Mouse (Mus musculus): Measurements from ENCODE around the gene Rprd2.
"Not testable (repeated sequence)": the region's sequence is repeated elsewhere in the genome, so short reads cannot be mapped to it uniquely, and the experiment has no call there.

Rprd2 gene

DNA sequence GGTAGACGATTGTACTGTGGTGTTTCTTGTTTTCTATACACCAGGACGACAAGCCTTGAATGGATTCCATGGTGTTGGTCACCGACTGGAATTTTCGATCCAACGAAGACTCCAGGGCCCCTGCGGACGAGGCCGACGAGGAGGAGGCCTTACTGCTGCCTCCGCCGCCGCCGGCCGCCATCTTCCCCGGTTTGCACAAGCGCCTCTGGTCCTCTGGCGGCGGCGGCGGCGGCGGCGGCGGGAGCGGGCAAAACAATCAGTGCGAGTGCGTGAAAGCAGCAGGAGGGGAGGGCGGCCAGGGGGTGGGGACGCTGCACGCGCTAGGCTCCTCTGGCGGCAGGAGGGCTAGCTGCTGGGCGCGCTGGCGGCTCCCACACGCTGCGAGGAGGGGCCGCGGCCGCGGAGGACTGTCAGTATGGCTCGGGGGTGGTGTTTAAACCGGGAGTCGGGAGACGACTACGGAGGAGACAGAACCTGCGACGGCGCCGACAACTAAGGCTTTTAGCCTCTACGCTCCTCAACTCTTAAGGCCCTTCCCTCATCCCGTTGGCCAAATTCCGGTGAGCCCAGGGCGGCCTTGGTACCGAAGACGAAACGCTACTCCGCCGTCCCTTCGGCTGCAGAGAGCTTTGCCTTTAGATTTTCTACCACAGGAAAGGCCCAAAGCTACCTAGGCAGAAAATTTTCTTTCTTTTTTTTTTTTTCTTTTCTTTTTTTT is at the start of gene Rprd2:
Gene Rprd2 (minus strand): TSS at position 293 of the 718 bp plus-strand sequence.
- peak; percentile 88 for DNase-seq (ENCODE audit: low read depth)

DNA sequence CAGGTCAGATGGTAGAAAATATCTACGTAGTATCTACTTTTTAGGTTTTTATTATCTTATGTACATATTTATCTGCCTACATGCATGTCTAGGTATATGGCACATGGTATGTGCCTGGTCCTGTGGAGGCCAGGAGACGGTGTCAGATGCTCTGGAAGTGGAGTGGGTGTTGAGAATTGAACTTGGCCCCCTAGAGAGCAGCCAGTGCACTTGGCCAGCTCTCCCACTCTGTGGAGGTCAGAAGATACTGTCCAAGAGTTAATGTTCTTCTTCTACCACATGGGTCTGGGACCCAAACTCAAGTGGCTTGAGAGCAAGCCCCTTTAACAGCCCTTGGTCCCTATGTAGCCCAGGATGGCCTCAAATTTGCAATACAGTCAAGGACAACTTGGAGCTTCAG is 48.7 kb upstream of the Rprd2 start:
- no peak for DNase-seq (ENCODE audit: low read depth)

DNA sequence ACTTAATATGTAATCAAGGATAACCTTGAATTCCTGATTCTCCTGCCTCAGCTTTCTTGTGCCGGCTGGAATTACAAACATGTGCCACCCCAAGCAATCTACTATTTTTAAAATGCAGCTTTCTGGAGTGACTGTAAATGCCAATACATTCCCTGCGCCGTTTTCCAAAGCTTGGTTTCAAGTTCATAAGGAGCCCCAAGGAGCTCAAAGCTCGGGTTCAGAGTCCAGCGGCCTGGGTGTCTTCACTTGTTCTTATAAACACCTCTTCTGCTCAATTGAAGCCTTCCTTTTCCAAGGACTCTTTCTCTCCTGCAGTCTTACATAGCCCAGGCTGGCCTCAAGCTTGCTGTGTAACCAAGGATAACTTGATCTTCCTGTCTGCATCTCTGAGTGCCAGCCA is 47.4 kb upstream of the Rprd2 start:
- DNase-seq (ENCODE audit: low read depth) = no peak

DNA sequence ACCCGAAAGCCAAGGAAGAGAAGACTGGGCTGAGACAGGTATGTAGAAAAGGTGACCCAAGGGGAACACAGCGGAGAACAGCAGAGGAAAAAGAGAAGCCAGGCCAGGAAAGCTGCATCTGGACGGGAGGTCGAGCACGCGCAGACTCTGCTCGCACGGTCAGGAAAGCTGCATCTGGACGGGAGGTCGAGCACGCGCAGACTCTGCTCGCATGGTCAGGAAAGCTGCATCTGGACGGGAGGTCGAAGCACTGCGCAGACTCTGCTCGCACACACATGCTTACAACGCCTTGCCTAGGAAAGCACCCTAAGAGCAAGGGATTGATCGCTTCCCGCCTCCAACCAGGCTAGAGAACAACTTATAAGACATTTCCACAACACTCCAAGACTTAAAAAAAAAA is 46.9 kb upstream of the Rprd2 start:
- no peak for DNase-seq (ENCODE audit: low read depth)

DNA sequence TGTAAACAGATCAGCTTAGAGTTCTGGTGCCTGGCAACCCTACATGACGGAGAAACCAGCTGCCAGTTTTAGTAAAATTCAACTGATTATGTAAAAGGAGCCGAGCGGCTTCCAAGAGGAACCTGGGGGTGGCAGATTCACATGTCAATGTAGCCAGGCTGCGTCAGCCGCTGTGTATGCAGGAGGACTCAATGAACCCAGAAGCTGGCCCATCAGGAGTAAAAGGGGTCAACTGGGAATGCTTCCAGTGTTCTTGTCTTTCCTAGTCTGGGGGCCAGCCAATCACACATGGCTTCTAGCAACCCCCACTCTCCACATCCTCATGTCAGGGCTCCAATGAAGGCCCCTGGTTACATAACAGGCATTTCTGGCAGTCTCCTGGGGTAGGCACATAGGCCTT is 46.4 kb upstream of the Rprd2 start:
- no peak for DNase-seq (ENCODE audit: low read depth)

DNA sequence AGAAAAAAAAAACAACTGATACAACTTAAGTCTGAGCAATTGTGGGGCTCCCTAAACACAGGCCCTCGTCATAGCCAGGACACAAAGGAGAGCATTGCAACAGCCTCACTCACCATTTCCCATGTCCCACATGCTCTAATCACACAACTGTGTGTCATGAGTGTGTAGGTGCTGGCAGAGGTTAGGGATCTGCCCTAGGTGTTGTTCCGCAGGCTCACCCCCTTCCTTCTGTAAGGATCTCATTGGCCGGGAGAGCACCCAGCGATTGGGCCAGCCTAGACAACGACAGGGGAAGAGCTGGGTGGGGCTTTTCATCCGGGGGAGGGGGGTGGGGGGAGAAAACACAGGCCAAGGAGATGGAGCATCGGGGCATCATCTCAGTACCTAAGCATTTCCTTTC is 44.9 kb upstream of the Rprd2 start:
- no peak for DNase-seq (ENCODE audit: low read depth)

DNA sequence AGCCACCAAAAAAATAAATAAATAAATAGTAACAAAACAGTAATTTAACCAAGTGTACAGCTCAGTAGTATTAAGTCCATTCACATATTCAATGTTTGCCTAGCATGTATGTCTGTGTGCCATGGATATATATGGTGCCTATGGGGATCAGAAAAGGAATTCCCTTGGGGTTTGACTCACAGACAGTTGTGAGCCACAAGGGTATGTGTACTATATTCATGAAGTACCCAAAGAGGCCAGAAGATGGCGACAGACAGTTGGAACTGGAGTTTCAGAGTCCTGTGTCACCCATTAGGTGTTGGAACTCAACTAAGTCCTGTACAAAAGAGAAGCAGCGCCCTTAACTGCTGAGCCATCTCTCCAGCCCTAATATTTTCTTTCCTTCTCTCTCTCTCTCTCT is 43.1 kb upstream of the Rprd2 start:
- peak; percentile 92 for DNase-seq (ENCODE audit: low read depth)

DNA sequence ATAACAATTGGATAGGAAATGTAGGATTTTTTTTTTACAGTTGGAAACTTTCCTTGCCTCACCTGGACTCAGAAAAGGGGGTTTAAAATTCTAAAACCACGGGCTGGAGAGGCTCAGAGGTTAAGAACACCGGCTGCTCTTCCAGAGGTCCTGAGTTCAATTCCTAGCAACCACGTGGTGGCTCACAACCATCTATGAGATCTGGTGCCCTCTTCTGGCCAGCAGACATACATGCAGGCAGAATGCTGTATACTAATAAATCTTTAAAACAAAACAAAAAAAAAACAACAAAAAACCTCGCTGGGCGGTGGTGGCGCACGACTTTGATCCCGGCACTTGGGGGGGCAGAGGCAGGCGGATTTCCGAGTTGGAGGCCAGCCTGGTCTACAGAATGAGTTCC is 42.6 kb upstream of the Rprd2 start:
- DNase-seq (ENCODE audit: low read depth) = peak; percentile 67

DNA sequence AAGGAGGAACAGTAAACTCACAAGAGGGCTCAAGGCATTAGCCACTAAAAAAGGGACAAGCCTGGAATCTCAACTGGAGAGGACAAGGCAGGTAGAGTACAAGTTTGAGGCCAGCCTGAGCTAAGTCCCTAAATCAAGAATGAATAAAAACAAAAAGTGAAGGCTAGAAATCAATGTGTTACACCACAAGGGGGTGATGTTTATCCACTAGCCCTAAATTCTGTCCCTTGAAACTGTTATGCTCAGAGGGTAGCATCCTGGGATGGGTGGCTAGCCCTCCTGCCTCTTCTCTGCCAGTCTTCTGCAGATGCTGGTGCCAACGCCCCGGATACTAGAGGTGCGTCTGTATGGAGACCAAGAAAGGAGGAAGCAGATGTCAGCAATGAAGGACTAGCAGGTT is 41.7 kb upstream of the Rprd2 start:
- DNase-seq (ENCODE audit: low read depth) = peak; percentile 53

DNA sequence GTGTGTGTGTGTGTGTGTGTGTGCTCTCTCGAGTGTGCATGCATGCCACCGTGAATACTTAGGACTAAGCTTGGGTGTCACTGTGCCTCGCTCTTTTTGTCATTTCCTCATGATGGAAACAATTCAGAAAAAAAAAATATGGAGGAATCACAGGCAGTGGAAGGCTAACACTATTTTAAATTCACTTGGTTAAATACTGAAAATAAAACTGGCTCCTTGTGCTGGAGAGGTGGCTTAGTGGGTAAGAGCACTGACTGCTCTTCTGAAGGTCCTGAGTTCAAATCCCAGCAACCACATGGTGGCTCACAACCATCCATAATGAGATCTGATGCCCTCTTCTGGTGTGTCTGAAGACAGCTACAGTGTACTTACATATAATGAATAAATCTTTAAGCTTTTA is 39.6 kb upstream of the Rprd2 start:
- not testable (repeated sequence) for DNase-seq (ENCODE audit: low read depth)

DNA sequence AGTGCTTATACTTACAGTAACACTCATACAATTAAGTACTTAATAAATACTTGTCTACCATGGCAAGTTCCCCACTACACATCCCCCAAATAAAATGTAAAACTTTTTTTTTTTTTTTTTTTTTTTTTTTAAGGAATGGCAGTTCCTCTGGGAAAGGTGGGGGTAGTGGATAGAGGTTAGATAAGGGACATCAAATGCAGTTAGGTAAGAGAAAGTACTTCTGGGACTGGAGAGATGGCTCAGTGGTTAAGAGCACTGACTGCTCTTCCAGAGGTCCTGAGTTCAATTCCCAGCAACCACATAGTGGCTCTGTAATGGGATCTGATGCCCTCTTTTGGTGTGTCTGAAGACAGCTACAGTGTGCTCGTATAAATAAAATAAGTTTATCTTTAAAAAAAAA is 38.4 kb upstream of the Rprd2 start:
- DNase-seq (ENCODE audit: low read depth) = not testable (repeated sequence)

DNA sequence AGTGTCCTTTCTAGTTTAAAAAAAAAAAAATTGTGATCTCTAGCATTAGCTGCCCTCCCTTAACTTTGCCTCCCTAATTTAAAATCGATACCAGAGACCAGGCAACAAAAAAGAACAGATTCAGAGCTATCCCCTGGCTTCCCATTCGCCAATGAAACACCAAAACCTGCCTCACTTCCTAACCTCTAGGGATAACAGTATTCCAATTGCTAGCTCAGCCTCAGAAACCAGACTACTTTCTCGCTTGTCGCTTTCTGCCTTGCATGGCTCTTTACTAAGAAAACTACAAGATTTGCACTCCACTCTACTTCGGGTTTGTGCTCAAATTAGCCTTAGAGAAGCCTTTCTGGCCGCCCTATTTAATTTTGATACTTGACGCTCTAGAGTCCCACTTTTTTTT is 37.5 kb upstream of the Rprd2 start:
- no peak for DNase-seq (ENCODE audit: low read depth)

DNA sequence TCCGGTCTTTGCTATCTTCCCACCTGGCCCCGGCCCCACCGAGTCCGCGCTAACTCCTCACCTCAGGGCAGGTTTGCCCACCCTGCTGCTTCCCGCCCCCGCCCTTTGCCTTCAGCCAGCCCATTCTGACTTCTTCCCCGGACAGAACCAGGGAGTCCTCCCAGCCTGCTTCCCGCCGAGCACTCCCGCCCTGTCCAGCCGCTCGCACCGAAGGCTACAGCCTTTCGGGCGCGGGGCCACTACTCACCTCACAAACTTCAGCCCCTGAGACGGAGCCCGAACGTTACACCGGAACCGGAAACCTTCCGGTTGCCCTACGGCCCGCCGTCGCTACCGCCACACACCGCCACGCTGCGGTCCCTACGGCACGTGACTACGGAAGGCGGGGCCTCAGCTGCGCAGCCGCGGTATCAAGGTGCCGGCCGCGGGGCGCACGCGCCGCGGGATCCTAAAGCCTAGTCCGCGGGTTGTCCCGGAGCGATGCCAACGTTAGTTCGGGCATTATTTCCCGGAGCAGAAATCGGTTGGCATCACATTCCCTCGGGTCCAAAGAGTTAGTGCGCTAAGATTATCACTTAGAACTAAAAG is 36.9 kb upstream of the Rprd2 start, which contains the start of gene Prpf3:
Gene Prpf3 (minus strand): TSS at position 384 of the 588 bp plus-strand sequence.
- DNase-seq (ENCODE audit: low read depth) = peak; percentile 94

DNA sequence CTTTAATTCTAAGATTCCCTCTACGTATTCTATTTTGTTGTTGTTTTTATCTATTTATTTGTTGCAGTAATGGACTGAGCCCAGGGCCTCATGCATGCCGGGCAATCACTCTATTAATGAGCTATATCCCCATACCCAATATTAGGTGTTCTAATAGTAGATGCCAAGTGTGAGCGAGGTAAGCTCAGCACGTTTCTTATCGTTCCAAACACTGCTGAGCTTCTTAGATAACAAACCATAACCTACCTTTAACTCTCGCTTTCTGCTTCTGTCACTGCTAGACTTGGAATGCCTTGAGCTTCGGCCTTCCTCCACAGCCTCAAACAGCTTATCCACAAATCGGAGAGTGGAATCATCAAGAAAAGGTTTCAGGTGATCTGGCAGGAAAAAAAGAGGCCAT is 32.7 kb upstream of the Rprd2 start:
- no peak for DNase-seq (ENCODE audit: low read depth)

DNA sequence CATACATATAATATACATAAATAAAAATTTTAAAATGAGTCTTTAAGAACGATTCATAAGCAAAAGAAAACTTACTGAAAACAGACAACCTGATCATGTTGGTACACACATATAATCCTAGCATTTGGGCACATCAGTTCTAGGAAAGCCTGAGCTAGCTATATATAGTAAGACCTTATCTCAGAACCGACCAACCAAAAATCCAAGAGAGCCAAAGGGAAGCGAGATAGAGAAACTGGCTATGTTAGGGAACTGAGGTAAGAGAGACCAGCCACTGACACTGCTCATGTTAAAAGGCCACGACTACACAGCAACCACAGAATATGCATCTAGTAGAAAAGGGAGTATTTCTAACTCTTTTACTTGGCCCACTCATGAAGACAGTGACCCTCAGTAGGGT is 31.9 kb upstream of the Rprd2 start:
- no peak for DNase-seq (ENCODE audit: low read depth)

DNA sequence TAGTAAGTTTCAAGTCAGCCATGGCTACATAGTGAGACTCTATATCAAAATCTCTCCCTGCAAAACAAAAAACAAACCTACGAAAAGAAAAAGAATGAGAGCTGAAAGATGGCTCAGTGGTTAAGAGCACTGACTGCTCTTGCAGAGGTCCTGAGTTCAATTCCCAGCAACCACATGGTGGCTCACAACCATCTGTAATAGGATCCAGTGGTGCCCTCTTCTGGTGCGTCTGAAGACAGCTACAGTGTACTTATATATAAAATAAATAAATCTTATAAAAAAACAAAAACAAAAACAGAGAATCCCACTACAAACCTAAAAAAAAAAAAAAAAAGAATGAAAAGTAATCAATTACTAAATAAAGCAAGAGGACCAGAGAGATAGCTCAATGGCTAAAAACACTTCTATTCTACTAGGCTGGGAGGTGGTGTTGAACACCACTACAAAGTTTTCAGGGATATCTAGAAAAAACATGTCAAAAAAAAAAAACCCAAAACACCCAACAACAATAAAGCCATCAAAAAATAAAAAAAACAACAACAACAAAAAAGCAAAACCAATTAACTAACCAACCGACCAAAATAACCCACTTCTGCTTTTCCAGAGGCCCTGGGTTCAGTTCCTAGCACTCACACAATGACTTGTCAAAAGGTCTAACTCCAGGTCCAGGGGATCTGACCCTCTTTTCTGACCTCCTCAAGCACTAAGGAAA is 24.0 kb upstream of the Rprd2 start:
- peak; percentile 25 for DNase-seq (ENCODE audit: low read depth)

DNA sequence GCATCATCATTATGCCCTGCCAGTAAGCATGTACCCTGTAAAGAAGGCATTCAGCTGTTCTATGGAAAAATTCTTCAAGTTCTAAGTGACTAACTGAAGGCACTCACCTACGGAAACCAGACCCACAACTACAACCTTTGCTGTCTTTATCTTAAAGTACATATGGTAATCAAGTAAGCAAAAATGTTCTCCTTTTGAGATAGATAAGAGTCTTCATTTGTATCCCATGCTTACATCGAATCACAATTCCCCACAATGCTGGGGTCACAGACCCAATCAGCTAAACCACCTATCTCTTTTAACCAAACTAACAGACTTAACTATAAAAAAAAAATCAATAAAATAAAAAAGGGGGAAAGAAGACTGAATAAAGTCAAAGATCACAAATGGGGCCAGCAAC is 20.6 kb upstream of the Rprd2 start:
- DNase-seq (ENCODE audit: low read depth) = no peak

DNA sequence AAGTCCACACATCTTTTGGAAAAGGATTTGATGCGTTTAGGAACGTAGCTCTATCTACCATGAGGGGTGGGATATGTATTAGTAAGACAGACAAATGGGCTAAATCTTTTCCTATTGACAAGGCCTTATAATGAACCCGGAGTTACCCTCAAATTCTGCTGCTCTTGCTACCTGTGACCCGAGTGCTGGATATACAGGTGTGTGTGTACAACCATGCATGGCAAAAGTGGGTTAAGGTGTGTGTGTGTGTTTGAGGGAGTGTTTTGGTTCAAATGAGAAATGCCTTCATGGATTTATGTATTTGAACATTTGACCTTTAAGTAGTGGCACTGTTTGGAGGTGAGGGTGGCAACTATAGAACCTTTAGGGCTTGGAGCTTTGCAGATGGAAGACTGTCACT is 10.4 kb upstream of the Rprd2 start:
- DNase-seq (ENCODE audit: low read depth) = no peak

DNA sequence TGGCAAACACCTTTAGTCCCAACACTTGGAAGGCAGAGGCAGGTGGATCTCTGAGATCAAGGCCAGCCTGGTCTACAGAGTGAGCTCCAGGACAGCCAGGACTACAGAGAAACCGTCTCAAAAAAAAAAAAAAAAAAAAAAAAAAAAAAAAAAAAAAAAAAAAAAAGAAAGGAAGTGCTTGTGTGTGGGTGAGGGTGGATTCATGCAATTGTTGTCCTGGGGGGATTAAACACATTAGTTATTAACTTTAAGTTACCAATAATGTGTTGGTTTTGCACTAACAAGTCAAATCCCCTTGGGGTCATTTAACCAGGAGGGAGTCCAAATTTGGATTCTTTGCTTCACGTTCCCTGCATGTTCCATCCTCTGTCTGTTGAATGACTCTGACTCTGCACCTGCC is 7.6 kb upstream of the Rprd2 start:
- DNase-seq (ENCODE audit: low read depth) = no peak

DNA sequence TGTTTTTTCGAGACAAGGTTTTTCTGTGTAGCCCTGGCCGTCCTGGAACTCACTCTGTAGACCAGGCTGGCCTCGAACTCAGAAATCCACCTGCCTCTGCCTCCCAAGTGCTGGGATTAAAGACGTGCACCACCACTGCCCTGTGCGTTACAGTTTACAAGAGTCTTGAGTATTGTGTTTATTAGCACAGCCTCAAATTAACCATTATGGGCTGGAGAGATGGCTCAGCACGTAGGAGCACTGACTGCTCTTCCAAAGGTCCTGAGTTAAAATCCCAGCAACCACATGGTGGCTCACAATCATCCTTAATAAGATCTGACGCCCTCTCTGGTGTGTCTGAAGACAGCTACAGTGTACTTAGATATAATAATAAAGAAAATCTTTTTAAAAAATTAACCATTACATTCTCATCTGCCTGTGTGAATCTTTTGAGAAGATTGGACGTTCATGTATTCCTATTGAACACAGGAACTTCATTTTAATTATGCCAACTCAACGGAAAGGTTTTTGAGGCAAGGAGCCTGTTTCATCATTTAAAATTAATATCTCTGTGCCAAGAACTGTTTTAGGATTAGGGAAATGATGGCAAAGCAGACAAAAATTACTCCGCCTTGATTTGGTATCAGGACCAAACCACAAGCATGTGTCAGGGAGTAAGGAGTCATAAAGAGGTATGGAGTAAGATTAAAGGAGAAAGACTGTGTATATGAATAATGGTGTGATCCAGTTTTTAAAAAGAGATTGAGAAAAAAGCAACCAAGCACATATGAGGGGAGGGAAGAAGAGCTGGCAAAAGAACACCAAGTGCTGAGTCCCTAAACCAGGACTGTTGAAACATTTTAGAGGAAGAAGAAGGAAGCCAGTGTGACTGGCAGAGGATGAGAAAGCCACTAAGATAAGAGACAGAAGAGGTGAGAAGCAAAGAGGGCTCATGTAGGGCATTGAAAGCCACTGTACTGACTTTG is 1.7 kb upstream of the Rprd2 start:
- DNase-seq (ENCODE audit: low read depth) = no peak

DNA sequence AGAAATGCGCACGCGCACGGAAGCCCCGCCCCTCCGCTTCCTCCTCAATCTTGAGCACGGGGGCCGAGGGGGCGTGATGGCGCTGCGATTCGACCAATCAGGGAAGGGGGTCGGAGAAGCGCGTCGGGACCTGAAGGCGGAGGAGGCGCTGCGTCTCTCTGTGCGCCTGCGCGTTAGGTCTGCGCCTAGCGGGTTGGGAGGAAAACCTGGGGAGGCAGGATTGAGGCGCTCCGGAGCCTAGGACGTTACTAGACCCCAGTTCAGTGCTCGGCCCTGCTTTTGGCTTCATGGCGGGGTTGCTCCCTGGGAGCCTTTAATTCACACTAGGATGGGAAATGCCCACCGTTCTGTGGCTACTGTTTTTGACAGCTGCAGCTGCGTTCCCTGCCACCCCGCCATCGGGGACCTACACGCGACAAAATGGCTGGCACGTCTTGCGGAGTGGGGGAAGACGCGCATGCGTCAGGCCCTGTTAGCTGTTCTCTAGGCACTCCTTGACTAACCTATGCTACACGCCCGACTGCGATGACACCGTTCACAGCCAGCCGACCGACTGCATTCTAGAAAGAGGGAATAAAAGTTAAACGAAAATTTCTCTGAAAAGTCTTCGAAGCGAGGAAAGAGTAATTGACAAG is 805 bp upstream of the Rprd2 start:
- peak; percentile 100 for DNase-seq (ENCODE audit: low read depth)

DNA sequence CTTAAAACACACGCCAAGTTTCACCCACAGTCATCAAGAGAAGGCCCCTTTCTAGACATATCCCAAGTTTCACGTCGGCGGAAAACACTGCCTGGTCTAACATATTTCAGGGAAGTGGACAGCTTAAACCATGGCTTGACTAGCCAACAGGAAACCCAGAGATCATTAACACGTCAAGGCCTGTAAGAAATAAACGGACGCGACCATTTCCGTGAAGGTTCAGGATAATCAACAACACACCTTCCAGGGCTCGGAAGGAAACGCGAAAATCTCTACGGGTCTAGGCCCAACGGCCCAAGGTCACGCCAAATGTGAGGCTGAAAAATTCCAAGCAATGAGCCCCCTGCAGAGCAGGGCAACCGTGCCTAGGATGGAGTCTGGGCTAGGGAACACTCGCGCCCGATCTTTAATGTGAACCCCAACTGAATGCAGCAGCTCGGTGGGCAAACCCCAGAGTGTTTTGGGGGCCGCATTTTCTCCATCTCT is 594 bp downstream of the Rprd2 start:
- DNase-seq (ENCODE audit: low read depth) = peak; percentile 60

All from naive thymus-derived CD4-positive, alpha-beta T cell, adult 2 months (primary cell).